Mouse (Mus musculus): ENCODE data around the gene Fig4. TPM values are rescaled to one million over a fixed set of nuclear protein-coding genes. Genes with fewer than 3 reads are reported as not detected.

Fig4 gene
- polyA plus RNA-seq (2012; rRNA removed) = 10.6 and 11.9 TPM in 2 replicates

- peak; percentile 62 for DNase-seq (ENCODE audit: low spot score)
Observed at GRCm38 (mm10) chr10:41302689-41303431, at the start of gene Fig4. Gene Fig4, minus strand, starts transcription at chr10:41303260.

DNA sequence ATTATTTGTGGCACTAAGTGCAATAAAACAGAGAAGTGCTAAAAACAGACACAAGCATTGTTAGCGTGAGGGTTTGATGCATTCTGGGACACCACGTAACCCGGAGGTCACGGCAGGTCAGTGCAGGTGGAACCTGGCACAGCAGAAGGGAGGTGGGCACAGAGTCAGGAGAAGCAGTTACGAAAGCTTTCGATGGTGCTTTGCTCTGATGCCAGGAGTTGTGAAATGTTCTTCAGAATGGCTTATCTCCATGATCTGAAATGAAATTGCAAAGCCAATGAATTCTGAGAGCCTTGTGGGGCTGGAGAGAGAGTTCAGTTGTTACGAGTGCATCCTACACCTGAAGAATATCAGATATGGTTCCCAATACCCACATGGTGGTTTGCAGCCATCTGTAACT lies 38.3 kb upstream of the Fig4 start:
- DNase-seq (ENCODE audit: low spot score) = no peak

DNA sequence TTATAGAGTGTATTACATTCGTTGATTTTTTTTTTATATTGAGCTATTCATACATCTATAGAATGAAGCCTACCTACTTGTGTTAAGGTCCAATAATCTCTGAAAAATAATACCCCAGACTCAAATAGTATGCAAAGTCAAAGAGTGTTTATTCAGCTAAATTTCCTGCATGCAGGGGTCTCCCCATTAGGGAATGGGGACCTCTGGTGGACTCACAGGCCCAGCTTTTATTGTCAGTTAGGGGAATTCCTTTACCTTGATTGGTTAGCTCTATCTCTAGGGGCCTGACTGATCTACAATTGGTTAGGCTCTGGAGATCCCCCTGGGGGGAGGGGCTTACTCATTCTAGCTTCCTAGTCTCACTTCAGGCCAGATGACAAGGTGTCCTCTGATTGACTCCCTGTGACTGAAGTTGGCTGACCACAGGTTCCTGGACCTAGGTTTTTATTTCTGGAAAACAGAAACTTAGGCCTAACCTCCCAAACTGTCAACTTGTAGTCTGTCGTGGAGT lies 29.5 kb upstream of the Fig4 start:
- DNase-seq (ENCODE audit: low spot score) = no peak

GRCm38 (mm10) chr10:41315866-41316265 lies 12.8 kb upstream of the Fig4 start:
- no peak for DNase-seq (ENCODE audit: low spot score)

DNA sequence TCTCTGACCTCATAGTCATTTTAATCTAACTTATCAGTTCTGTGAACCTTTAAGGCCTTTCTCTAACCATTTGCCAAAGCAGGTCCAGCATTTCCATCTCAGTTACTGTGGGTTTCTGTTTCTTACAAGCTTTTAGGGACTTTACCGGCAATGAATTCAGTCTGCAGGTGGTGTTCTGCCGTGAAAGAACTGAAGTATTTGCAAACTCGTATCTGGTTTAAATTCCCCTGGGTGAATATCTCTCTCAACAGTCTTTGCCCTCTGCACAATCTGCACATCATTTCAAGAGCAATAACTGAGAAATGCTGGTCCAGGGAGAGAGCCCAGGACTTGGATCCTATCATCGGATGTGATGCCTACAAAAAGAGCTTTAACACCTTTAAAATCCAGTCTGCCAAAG lies 5.1 kb upstream of the Fig4 start:
- DNase-seq (ENCODE audit: low spot score) = no peak

GRCm38 (mm10) chr10:41304961-41305455 lies 1.9 kb upstream of the Fig4 start:
- no peak for DNase-seq (ENCODE audit: low spot score)

DNA sequence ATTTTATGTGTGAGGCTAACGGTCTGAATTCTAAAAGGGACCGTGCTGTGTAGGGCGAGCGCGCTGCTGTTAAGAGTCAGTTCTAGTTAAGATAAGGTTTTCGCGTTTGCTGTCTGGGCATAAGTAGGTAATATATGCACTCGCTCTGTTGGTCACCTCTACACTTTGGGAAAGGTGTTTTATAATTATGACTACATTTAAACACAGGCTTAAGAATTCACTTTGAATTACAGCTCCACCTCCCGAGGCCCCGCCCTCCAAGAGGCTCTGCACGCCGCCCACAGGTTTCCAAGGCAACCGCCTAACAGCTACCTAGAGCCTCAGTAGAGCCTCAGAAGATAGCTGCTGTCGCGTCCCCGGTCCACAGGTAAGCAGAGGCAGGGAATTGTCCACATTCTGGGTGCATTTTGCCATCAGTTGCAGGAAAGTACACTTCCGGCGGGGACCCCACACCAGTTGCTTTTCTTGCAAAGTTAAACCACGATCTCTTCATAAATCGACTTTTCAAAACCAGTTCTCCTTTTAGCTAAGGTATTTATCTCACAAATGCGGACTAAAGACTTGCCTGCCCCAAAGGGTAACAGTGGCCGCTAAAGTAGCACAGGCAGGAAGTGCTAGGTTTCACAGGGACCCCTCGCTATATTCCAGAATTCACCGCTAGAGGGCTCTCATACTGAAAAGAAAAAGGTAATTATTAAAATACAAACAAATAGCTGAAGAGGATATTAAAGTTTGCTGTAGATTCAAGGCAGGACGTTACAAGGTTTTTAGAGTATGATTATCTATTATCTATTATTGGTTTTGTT lies 782 bp upstream of the Fig4 start, which contains the start of gene Ak9:
Gene Ak9, plus strand, starts transcription at position 342 of the 806 bp plus-strand sequence.
- DNase-seq (ENCODE audit: low spot score) = peak; percentile 39

- DNase-seq (ENCODE audit: low spot score) = no peak
Observed at GRCm38 (mm10) chr10:41300161-41300560, 2.9 kb downstream of the Fig4 start.

GRCm38 (mm10) chr10:41295145-41295544 lies 7.9 kb downstream of the Fig4 start:
- no peak for DNase-seq (ENCODE audit: low spot score)

GRCm38 (mm10) chr10:41294734-41295133 lies 8.3 kb downstream of the Fig4 start:
- DNase-seq (ENCODE audit: low spot score) = no peak

DNA sequence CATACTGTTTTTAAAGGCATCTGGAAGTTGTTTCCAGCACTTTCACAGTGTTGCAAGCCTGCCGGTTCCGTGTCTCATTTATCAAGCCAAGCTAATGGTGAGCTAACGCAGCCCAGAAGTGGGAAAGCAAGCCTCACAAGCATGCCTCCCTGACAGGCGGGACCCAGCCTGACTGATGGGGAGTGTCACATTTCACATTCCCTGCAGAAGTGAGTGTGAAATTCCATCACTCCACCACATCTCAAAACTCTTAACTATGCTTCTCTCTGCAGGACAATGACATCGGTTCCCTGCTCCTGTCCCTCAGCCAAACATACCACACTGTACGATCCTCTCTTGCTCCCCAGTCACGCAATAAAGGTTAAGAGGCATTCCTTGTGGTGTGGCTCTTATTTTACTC lies 10.0 kb downstream of the Fig4 start:
- DNase-seq (ENCODE audit: low spot score) = no peak

DNA sequence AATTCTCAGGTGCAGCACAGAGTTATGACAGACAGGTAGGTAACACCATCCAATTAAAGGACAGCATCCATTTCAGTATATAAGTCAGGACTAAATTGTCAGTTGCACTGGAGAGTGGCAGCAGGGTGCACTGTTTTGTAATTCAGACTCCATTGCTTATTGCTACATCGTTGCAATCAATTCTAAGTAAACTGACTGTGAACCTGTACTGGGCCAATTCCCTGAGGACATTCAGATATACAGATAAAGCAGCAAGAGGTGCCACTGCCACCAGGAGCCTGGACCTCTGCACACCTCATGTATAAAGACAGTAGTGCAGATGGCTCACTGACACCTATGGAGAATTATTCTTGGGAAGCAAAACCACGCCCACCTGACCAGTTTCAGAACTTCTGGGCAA lies 12.0 kb downstream of the Fig4 start:
- DNase-seq (ENCODE audit: low spot score) = no peak

DNA sequence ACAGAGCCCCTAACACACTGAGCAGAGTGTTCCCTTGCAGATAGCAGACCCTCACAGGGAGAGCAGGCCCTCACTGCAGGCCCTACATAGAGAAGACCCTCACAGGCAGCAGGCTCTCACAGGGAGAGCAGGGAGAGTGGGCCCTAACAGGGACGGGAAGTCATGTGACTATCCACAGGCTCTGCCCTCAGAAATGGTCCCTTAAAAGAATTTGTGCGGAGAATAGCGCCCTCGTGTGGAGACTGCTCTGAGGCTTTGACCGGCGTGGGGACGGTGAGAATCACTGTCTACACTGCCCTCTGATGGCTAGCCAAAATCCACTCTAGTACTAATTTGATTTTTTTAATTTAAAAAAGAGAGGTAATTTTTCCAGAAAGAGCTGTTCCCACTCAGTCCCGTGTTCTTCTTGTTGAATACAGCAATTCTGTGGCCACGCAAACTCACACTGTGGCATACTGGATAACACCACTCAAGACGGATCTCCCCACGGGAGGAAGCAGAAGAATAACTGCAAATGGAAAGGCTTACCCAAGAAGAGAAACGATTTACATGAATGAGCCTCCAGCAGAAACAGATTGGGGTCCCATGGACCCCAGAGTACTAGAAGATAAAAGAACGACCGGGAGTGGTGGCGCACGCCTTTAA lies 14.2 kb downstream of the Fig4 start:
- peak; percentile 40 for DNase-seq (ENCODE audit: low spot score)

DNA sequence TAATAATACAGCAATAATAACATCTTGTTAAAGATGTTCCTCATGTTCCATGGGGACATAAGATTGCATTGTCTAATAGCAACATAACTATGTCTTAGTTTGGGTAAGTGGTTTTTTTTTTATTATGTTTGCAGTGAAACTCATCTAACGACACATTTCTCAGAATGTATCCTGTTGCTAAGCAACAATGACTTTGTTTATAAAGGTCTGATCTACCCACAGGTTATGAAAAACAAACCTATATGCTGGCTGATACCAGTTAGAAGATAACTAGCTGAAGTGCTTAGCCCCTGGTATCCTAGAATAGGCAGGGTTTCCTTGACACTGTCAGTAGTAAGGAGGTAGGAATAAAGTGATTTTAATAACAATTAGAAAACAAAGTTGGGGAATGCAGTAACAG lies 15.0 kb downstream of the Fig4 start:
- no peak for DNase-seq (ENCODE audit: low spot score)

GRCm38 (mm10) chr10:41287618-41288017 lies 15.4 kb downstream of the Fig4 start:
- DNase-seq (ENCODE audit: low spot score) = no peak

DNA sequence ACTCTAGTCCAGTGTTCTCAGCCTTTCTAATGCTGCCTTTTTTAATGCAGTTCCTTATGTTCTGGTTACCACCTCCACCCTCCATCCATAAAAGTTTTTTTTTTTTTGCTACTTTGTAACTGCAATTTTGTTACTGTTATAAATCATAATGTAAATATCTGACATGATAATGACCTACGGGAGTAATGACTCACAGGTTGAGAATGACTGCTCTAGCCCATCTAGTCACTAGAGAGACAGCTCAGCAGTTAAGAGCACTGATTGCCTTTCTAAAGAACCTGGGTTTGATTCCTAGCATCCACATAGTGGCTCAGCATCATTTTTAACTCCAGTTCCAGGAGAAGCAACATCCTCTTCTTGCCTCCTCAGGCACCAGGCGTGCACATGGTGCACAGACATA lies 21.0 kb downstream of the Fig4 start:
- no peak for DNase-seq (ENCODE audit: low spot score)

DNA sequence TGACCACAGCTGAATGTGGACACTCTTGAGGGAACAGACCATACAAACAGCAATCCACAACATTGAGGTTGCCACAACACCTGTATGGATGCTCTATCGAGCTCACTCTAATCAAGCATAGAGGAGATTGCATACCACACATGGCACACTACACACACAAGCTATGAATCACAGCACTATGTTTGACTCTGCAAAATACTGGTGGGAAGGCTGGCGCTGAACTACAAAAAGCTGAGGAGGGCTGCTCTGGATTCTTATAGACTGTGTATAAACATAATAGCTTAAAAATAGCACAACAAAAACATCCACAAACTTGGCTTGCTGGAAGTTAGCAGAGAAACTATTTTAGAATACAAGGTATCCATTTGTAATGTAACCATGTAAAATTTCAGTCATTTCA lies 22.3 kb downstream of the Fig4 start:
- no peak for DNase-seq (ENCODE audit: low spot score)

- DNase-seq (ENCODE audit: low spot score) = no peak
Observed at GRCm38 (mm10) chr10:41280177-41280576, 22.9 kb downstream of the Fig4 start.

GRCm38 (mm10) chr10:41278808-41279207 lies 24.3 kb downstream of the Fig4 start:
- no peak for DNase-seq (ENCODE audit: low spot score)

DNA sequence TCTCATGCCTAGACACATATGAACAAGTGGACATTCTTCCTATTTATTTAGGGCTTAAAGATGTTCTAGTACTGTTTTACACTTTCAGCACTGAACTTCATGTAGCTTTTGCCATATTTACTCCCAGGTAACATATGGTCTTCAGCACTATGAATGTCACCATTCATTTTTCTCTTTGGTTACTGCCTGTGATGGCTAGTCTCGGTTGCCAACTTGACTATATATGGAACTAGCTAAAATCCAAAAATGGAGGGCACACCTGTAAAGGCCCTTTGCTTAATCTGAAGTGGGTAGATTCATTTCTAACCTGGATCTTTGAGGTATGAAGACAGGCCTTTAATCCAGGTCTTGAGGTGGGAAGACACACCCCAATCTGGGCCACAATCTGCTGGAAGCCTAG lies 28.2 kb downstream of the Fig4 start:
- no peak for DNase-seq (ENCODE audit: low spot score)

DNA sequence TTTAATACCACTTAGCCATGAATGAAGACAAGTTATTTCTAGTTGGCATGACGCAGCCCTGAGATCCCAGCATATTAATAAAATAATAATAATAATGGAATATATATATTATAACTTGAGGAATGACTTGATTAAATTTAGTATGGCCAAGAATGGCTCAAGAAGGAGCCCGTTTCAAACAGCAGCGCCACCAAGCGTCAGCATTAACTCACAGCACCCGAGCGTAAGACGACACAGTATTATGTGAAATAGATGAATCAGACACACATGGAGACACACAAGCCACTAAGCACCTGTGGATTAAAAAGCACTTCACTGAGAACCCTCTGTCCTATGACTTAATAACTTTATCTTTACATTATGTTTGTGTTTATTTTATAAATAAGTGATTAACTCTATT lies 31.2 kb downstream of the Fig4 start:
- no peak for DNase-seq (ENCODE audit: low spot score)

DNA sequence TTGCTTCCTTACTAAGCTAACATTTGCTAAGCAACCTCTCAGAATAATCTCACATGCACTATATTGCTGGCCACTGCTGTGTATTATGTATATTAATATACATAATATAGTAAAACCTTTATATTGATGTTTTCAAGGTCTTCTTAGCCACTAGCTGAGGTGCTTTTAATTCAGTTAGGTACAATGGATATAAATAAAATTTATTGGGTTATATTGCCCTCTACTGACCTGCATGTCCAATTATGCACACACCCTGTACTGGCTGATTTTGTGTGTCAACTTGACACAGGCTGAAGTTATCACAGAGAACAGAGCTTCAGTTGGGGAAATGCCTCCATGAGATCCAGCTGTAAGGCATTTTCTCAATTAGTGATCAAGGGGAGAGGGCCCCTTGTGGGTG lies 41.2 kb downstream of the Fig4 start:
- DNase-seq (ENCODE audit: low spot score) = no peak
